Mouse (Mus musculus) hindbrain, embryonic 13.5 days (tissue): Measurements from ENCODE around the gene Shoc2. TPM values are rescaled to one million over a fixed set of nuclear protein-coding genes. Genes with fewer than 3 reads are reported as not detected.
"Not testable (repeated sequence)": the region's sequence is repeated elsewhere in the genome, so short reads cannot be mapped to it uniquely, and the experiment has no call there.

ENCODE experiments used
- ATAC-seq: fragments of 200-750 bp; cut with Nextera tagmentation; 2 replicates; pipeline ENCODE4 v1.8.0; 2017; ENCODE audit warnings: moderate TSS enrichment; ENCODE audit not compliant: low FRiP score
- H3K27ac ChIP-seq: fragments of 300-500 bp; sonication (generic); 2 replicates; pipeline ENCODE4 v1.5.1; 2015; ENCODE audit warnings: inconsistent platforms, mild to moderate bottlenecking, moderate library complexity
- H3K27me3 ChIP-seq: fragments of 300-500 bp; sonication (generic); 2 replicates; pipeline ENCODE4 v1.6.1; 2015; ENCODE audit warnings: mild to moderate bottlenecking, inconsistent platforms
- H3K36me3 ChIP-seq: fragments of 300-500 bp; sonication (generic); 2 replicates; pipeline ENCODE4 v1.6.1; 2015; ENCODE audit warnings: mild to moderate bottlenecking, inconsistent platforms
- H3K4me1 ChIP-seq: fragments of 300-500 bp; sonication (generic); replicated peaks from 2 replicates; pipeline ENCODE4 v1.6.1; 2015; ENCODE audit warnings: inconsistent platforms
- H3K4me2 ChIP-seq: fragments of 300-500 bp; sonication (generic); 2 replicates; pipeline ENCODE4 v1.6.1; 2015; ENCODE audit warnings: inconsistent platforms, mild to moderate bottlenecking, moderate library complexity
- H3K4me3 ChIP-seq: fragments of 300-500 bp; sonication (generic); 2 replicates; pipeline ENCODE4 v1.5.1; 2015; ENCODE audit warnings: mild to moderate bottlenecking, inconsistent platforms
- H3K9ac ChIP-seq: fragments of 300-500 bp; sonication (generic); 2 replicates; pipeline ENCODE4 v1.6.1; 2015; ENCODE audit warnings: mild to moderate bottlenecking, inconsistent platforms
- H3K9me3 ChIP-seq: fragments of 300-500 bp; sonication (generic); 2 replicates; pipeline ENCODE4 v1.6.1; 2016; ENCODE audit warnings: inconsistent platforms
- WGBS: fragments of 180-500 bp; shearing (Covaris S2); methylation state at CpG from one replicate; pipeline ENCODE4 v1.1.7; 2015; 5-methylcytosine and 5-hydroxymethylcytosine counted together
- polyA plus RNA-seq: library from polyadenylated mRNA; unstranded; fragments of >200 nt; fragmentation: Nextera tagmentation; extraction: Ambion mirVana; gene quantifications from 2 replicates; pipeline ENCODE4 v1.2.1, GENCODE M21; 2015

Shoc2 gene
- polyA plus RNA-seq, 1 experiment from 2014 or later, result 66.3 TPM

DNA sequence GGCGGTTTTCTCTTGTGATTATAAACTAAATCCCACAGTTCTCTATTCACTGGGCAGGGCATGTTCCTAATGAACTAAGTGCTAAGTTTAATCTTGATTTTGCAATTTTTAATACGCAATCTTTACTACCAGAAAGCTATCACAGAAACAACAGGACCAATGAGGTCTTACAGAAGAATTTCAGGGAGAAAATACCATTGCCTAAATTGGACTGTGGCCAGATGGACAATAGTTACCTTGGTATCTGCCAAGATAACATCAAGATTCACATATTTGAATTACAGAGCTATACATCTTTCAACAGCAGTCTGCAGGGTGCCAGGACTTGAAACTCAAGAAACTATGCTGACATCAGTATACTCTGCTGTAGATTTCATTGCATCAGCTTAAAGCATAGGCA is 1.8 kb upstream of the Shoc2 start:
- H3K4me3 ChIP-seq, result peak overlapping the region; percentile 94; the same call in 1 of the 2 replicates
- ATAC-seq, result no peak
- peak overlapping the region; percentile 35; the same call in 1 of the 2 replicates for H3K9ac ChIP-seq

DNA sequence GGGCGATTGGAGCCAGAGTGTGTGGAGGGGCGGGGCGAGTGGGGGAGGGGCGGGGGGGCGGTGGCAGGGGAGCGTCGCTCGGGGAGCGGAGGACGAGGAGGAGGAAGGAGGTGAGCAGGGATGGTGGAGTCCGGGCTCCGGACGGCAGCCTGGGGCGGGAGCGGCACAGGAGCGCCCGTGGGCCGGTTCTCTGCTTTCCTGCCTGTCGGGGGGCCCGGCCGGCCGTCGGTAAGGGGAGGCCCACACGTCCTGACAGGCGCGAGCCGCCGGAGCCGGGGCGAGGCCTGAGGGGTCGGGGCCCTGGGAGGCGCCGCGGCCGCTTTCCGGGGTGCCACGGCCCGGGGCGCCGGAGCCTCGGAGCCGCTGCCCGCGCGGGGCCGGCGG is 672 bp downstream of the Shoc2 start:
- H3K4me2 ChIP-seq, result peak overlapping the region; percentile 66
- ATAC-seq, result no peak
- 0% methylated on average over 15 of the region's 47 CpGs for WGBS

More for the DNA sequence above, 1.8 kb upstream of the Shoc2 start:
- Histone ChIP-seq H3K4me1 (peaks cover 21% of the 10 kb centered on the region), H3K27ac (no peak overlapping the region), H3K9me3 (no peaks in the 10 kb centered on the region), H3K36me3 (peaks cover 19% of the 10 kb centered on the region), H3K27me3 (no peaks in the 10 kb centered on the region), H3K4me2 (peak overlapping the region; percentile 55)
- 95% methylated on average over 2 of the region's 2 CpGs for WGBS

DNA sequence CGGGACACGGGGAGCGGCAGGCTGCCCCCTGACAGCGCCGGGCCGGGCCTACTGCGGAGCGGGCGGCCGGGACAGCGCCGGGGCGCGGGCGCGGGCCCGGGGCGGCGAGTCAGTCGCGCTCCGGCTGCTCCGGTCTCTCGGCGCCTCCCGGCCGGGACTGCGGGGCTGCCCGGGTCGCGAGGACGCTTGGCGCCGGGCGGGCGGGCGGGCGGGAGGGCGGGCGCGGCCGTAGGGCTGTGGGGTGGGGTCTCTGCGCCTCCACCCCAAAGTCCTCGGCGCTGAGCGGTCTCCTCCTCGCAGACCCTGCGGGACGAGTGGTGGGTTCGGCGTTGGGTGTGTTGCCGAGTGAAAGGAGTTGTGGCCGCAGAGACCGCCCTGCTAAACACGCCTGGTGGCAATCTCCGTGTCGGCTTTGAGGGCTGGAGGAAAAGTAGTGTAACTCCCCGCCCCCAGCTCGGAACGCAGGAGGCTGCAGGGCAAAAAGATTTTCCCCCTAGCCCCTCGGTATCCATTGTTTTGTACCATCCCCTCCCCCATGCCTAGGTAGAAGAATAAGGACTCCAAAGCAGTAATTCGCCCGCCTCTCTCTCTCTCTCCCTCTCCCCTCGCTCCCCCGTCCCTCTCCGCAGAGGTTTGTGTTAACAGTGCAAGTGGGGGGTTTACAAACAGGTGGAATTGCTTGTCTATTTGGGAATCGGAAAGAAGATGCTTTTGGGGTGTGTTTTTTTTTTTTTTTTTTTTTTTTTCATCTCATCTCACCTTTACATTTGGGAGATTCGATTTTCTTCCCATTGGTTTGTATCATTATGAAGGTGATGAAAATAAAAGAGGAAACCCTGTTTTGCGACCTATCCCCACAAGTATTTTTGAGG is 1.3 kb downstream of the Shoc2 start:
- Histone ChIP-seq H3K4me2 (peak overlapping the region; percentile 66), H3K27me3 (no peaks in the 10 kb centered on the region), H3K9me3 (no peaks in the 10 kb centered on the region), H3K36me3 (no peaks in the 10 kb centered on the region), H3K9ac (peak overlapping the region; percentile 98), H3K4me3 (peak overlapping the region; percentile 94), H3K4me1 (peaks cover 32% of the 10 kb centered on the region), H3K27ac (peak overlapping the region; percentile 98)
- ATAC-seq, result peak; percentile 28
- 1% methylated on average over 49 of the region's 69 CpGs for WGBS

More for the DNA sequence above, 672 bp downstream of the Shoc2 start:
- H3K9ac ChIP-seq, result peak overlapping the region; percentile 98
- peak overlapping the region; percentile 94 for H3K4me3 ChIP-seq
- H3K9me3 ChIP-seq, result no peaks in the 10 kb centered on the region
- peaks cover 32% of the 10 kb centered on the region for H3K4me1 ChIP-seq
- H3K36me3 ChIP-seq, result peaks cover under 1% of the 10 kb centered on the region; the same call in 1 of the 2 replicates
- H3K27me3 ChIP-seq, result no peaks in the 10 kb centered on the region
- peak overlapping the region; percentile 98 for H3K27ac ChIP-seq

DNA sequence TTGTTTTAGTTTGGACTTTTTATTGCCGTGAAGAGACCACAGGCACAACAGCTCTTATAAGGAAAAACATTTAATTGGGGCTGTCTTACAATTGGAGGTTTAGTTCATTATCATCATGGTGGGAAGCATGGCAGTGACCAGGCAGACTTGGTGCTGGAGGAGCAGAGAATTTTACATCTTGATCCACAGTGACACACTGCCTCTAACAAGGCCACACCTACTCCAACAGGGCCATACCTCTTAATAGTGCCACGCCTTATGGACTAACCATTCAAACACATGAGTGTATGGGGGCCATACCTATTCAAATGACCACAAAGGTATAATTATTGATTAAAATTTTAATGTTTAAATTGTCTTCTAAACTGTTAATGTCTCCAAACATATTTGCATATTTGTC is 13.4 kb downstream of the Shoc2 start:
- WGBS, result 94% methylated on average over 2 of the region's 2 CpGs
- no peak overlapping the region for H3K9ac ChIP-seq

DNA sequence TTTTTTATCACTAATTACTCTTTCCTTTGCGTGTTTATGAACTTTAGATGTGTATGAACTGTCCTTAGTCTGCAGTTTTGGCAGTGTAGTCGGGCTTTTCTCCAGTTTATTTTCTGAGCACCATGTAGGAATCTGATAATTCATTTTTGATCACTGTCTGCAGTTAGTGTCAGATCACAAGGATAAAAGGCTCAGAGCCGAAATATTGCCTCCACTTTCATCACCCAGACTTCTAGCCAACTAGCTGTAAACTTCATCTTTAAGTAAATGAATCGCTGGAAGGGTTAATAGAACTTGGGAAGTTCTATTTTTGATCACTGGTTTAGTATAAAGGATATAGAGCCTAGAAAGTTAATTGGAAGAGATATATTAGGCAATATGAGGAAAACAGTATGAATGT is 18.4 kb downstream of the Shoc2 start:
- no peak overlapping the region for H3K27ac ChIP-seq
- H3K4me2 ChIP-seq, result no peak overlapping the region
- H3K9ac ChIP-seq, result no peak overlapping the region
- no peaks in the 10 kb centered on the region for H3K27me3 ChIP-seq
- no peak for ATAC-seq
- H3K9me3 ChIP-seq, result no peaks in the 10 kb centered on the region
- WGBS, result 94% methylated on average over 4 of the region's 4 CpGs
- no peak overlapping the region for H3K4me3 ChIP-seq
- H3K4me1 ChIP-seq, result 0 out of 2 replicates have a peak, but pooled peaks cover under 1% of the 10 kb centered on the region
- H3K36me3 ChIP-seq, result peaks cover 5% of the 10 kb centered on the region; the same call in 1 of the 2 replicates

More for the DNA sequence above, 13.4 kb downstream of the Shoc2 start:
- Histone ChIP-seq H3K9me3 (no peaks in the 10 kb centered on the region), H3K4me1 (peaks cover 4% of the 10 kb centered on the region), H3K27me3 (no peaks in the 10 kb centered on the region), H3K36me3 (peaks cover 5% of the 10 kb centered on the region; the same call in 1 of the 2 replicates), H3K27ac (no peak overlapping the region), H3K4me3 (no peak overlapping the region), H3K4me2 (no peak overlapping the region)
- ATAC-seq, result no peak

DNA sequence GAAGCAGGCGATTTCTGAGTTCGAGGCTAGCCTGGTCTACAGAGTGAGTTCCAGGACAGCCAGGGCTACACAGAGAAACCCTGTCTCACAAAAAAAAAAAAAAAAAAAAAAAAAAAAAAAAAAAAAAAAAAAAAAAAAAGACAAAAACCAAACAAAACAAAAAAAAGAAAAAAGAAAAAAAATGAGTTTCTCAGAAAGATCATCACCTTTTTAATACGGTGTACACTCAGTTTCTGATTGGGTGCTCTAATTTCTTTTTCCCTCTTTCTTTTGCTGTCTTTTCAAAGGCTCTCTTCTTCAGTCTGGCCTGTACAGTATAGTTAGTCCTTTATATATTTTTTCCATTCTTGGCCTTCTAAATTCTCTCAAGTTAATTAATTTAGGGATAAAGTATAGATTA is 20.2 kb downstream of the Shoc2 start:
- H3K4me3 ChIP-seq, H3K27me3 ChIP-seq, H3K9me3 ChIP-seq, H3K4me1 ChIP-seq, H3K36me3 ChIP-seq, H3K27ac ChIP-seq, ATAC-seq, H3K4me2 ChIP-seq, H3K9ac ChIP-seq: not testable (repeated sequence)
- 97% methylated on average over 3 of the region's 3 CpGs for WGBS

DNA sequence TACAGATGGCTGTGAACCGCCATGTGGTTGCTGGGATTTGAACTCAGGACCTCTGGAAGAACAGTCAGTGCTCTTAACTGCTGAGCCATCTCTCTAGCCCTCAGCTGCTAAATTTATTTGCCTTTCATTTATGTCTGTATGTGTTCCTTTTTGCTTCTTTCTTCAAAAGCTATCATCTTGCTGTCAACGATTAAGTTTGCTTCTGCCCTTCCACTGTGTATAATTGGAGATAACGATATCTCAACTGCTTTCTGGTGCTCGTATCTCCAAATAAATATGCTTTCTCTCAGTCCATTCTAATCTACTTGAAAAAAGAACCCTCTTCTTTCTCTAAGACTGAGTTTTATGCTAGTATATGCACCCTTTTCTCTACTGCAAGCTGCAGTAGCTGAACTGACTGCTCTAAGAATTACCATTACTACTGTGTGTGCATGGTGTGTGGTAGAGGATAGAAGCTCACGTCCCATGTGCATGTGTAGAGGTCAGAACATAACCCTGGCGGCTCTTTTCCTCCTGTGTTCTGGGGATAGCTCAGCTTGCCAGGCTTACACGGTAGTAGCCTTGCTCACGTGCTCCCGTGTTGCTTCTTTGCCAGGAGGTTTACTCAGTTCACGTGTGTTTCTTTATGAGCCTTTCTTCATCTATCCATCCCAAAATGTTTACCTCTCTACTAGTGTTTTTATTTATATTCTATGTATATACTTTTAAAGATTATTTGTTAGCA is 21.0 kb downstream of the Shoc2 start:
- Histone ChIP-seq H3K9me3 (no peaks in the 10 kb centered on the region), H3K4me1 (peaks cover 4% of the 10 kb centered on the region; the same call in 1 of the 2 replicates), H3K9ac (no peak overlapping the region), H3K4me3 (no peak overlapping the region), H3K27ac (no peak overlapping the region), H3K27me3 (no peaks in the 10 kb centered on the region), H3K36me3 (peaks cover 5% of the 10 kb centered on the region; the same call in 1 of the 2 replicates), H3K4me2 (no peak overlapping the region)
- 93% methylated on average over 10 of the region's 10 CpGs for WGBS
- no peak for ATAC-seq

DNA sequence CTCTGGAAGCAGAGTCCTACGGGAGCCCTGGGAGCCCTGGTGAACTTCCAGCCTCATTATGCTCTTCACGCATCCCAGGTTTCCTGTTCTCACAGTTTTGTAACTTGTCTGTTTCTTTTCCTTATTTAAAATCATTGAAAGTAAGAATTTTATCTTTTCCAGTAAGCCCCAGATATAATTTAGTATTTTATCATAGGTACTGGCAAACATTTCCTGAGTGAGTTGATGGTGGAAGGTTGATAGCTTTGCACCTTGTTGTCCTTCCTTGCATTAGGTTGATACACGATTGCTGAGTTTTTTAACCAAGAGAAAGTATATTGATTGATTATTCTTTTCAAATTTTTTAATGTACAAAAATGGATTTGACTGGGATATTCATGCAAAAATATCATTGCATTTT is 25.1 kb downstream of the Shoc2 start:
- ATAC-seq, result no peak
- 93% methylated on average over 3 of the region's 3 CpGs for WGBS

DNA sequence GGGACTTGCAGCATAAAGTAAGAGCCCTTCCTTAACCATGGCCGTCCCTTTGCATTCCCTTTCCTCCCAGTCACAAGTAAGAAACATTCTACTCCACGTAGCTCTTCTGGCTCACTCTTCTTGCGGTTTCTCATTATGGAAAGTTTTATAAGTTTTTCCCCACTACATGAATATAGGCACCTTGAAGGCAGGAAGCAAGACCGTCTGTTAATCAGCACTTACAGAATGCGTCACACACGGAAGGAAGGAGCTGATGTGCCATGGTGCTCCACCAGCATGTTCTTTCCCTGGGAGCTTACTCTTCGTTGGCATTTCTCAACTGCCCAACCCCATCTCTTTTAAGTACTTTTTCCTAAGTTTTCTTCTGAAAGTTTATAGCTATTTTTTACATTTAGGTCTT is 27.8 kb downstream of the Shoc2 start:
- WGBS, result 91% methylated on average over 7 of the region's 7 CpGs
- no peak overlapping the region for H3K4me2 ChIP-seq
- H3K27me3 ChIP-seq, result no peaks in the 10 kb centered on the region
- no peak for ATAC-seq
- no peak overlapping the region for H3K27ac ChIP-seq
- no peak overlapping the region for H3K9ac ChIP-seq
- H3K4me3 ChIP-seq, result no peak overlapping the region
- peaks cover 4% of the 10 kb centered on the region; the same call in 1 of the 2 replicates for H3K4me1 ChIP-seq
- H3K9me3 ChIP-seq, result no peaks in the 10 kb centered on the region
- H3K36me3 ChIP-seq, result peaks cover 3% of the 10 kb centered on the region; the same call in 1 of the 2 replicates

More for the DNA sequence above, 25.1 kb downstream of the Shoc2 start:
- no peaks in the 10 kb centered on the region for H3K27me3 ChIP-seq
- no peak overlapping the region for H3K4me3 ChIP-seq
- H3K4me2 ChIP-seq, result no peak overlapping the region
- peaks cover 4% of the 10 kb centered on the region; the same call in 1 of the 2 replicates for H3K4me1 ChIP-seq
- no peaks in the 10 kb centered on the region for H3K9me3 ChIP-seq
- H3K27ac ChIP-seq, result no peak overlapping the region
- no peak overlapping the region for H3K9ac ChIP-seq
- H3K36me3 ChIP-seq, result no peaks in the 10 kb centered on the region

DNA sequence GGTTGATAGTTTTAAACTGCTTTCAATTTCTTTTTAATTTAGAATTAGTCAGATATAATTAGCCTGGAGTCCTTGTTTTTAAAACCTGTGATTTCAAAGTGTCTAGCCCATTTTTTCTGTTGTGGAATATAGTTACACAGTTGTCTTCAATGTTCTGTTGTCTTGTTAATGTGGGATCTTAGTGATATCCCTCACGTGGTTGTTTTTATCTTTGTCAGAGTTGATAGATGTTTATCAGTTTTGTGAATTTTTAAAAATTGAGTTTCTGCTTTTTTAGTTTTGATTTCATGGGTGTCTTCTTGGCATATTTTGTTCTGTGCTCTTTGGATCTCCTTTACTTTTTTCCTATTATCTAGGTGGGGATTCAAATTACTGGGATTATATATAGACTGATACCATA is 29.6 kb downstream of the Shoc2 start:
- Histone ChIP-seq H3K9me3 (no peaks in the 10 kb centered on the region), H3K36me3 (peaks cover 7% of the 10 kb centered on the region; the same call in 1 of the 2 replicates), H3K4me1 (no peaks in the 10 kb centered on the region), H3K4me2 (no peak overlapping the region), H3K27ac (no peak overlapping the region), H3K4me3 (no peak overlapping the region), H3K9ac (no peak overlapping the region), H3K27me3 (no peaks in the 10 kb centered on the region)
- WGBS, result 94% methylated on average over 1 of the region's 1 CpGs
- no peak for ATAC-seq

DNA sequence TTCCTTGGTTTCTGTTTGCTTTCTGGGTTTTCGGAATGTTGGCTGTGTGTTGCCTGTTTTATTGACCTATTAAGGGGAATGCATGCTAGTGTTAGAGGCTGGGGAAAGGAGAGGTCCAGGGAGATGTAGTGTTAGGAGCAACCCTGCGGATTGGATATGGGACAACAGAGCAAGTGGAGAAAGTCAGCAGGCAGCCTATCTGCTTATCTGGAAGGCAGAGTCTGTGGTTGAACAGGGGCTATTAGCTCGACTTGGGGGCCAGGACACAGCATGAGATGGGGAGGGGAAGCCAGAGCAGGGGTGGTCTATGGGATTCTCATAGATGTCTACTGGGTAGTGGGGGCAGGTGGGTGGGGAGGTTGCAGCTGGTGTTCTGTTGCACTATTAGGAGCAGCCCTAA is 37.9 kb downstream of the Shoc2 start:
- Histone ChIP-seq H3K4me3 (no peak overlapping the region), H3K36me3 (peaks cover 3% of the 10 kb centered on the region; the same call in 1 of the 2 replicates), H3K9ac (no peak overlapping the region), H3K27me3 (no peaks in the 10 kb centered on the region), H3K4me2 (no peak overlapping the region), H3K9me3 (no peaks in the 10 kb centered on the region), H3K4me1 (no peaks in the 10 kb centered on the region), H3K27ac (no peak overlapping the region)
- WGBS, result 87% methylated on average over 3 of the region's 3 CpGs
- ATAC-seq, result no peak

DNA sequence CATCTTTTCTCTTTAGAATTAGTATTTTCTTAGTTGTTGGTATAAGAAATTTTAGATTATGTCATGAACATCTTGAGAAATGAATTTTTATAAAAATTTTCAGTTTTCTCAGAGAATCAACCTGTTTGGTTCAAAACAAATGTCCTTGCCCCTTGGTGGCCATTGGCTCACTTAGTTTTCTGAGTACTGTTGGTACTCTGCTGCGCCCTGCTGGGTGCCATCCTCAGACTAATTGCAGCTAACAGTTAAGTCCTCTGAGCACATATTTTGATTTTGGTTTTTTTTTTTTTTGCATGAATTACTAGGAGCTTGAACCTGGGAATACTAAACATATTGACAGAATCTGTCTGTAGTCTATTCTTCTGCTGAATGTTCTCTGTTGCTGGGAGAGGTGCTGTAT is 39.2 kb downstream of the Shoc2 start:
- Histone ChIP-seq H3K4me1 (no peaks in the 10 kb centered on the region), H3K9me3 (no peaks in the 10 kb centered on the region), H3K27me3 (no peaks in the 10 kb centered on the region), H3K27ac (no peak overlapping the region), H3K9ac (no peak overlapping the region), H3K4me3 (no peak overlapping the region), H3K4me2 (no peak overlapping the region), H3K36me3 (peaks cover 10% of the 10 kb centered on the region)
- no peak for ATAC-seq
- WGBS, result 97% methylated on average over 1 of the region's 1 CpGs
